Mouse (Mus musculus) heart, adult 9 months (tissue): Measurements from ENCODE around the gene Mipep.

Experiments used
- DNase-seq, 2 experiments: peaks; one replicate each; pipeline ENCODE4 v3.0.0; 2022; ENCODE audit warnings: low spot score in 2 of 2

The Mipep gene

DNA sequence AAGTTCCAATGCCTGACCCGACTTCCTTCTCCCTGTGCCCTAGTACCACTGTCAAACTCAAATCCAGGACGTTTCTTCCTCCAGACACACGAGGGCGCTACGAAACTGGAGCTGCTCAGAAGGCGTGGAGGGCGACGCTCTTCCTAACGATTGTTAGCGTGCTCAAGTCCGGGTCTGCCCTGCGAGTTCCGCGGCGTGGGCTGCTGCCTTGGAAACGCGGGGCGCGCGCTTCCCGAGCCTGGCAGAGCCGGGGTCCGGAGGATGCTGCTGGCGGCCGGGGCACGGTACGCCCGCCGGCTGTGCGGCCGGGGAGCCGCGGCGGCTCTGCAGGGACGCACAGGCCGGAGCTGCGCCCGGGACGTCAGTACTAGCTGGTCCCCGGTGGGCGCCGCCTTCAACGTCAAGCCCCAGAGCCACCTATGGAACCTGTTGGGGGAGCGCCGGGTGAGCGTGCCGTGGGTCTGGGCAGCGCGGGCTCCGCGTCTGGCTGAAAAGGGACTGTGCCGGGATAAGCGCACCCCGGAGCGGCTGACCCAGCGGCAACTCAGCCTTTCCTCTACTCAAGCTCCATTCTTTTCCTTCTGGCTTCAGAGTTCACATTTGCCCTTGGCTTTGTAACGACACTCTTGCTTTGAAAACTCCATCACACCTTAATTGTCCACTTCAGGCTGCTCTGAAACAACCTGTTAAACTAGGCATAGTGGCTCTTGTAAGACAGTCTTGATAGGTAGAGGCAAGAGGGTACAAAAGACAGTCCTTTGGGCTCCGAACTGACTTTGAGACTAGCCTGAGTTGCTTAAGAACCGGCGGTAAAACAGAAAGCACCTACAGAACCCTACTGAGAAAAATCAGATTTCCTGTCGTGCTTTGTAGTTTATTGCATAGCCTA is at the start of gene Mipep:
TSS of gene Mipep (plus strand) at position 147 of the 889 bp plus-strand sequence.
- DNase-seq: peak; percentile 71 to 83

DNA sequence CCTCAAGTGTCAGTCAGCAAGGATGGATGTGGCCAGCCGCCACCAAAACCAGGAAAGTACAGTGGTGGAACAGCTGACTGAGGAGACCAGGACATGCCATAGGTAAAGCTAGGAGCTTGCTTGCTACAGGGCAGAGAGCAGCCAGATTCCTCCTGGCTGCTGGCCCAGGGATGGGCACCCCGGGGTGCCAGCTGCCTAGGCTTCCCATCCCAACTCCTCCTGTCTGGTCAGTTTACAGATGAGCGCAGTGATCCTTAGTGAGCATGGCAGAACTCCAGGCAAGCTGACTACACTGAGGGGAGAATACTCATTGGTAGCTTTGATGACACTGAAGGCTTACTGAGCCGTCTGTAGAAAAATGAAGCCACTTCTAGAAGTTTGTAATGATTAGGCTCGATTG is 49.2 kb upstream of the Mipep start:
- DNase-seq: no peak

DNA sequence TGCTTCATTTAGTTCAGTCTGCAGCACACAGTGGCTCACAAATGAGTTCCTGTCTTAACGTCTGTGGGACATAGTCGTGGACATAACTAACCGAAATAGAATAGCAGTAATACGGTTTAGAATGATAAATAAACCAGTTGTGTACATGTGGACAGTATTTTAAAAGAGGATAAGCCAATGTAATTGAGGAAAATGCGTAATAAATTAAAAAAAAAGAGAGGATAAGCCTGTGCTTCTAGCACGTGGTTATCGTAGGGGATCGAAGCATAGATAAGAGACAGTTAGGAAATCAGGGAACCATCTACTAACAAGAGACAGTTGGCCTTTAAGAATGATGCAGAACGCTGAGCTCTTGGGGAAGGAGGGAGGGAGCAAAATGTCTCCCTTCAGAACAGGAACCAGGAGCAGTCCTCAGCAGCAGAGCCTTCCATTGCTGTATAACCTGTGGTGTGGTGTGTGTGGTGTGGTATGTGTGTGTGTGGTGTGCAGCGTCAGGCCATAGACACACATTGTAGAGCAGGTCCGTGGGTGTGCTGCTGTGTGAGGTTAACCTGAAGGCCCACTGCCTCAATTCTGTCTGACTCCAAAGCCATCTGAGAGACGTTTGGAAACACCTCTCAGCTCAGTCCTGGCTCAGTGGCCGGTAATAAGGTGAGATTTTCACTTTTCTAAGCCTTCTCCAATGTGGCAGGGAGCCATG is 48.4 kb upstream of the Mipep start:
- no peak for DNase-seq

DNA sequence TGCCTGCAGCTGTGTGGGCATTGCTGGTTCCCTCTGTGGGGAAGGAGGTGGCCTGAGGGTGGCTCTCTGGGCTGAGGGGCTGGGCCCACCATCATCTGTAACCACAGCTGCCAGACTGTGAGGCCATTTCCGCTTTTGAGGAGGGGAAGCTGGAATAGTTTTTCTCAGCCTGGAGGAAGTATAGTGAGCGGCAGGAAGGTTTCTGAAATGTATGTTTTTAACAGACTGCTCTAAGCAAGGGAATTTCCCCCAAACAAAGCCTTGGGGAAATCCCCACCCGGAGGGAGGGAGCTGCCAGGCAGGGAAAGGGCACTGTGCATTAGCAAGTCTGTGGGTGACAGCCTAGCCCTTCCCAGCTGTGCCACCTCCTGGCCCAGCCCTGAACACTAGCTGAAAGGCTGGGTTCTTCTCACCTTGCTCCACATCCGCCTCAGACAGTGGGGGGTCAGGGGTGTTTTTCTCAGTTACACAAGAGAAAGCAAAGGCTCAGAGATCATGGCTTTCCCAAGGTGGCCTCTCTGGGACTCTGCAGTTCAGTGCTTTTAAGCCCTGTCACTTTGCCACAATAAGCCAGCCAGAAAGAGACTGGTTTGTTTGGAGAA is 47.7 kb upstream of the Mipep start:
- peak; percentile 61 to 86 for DNase-seq

DNA sequence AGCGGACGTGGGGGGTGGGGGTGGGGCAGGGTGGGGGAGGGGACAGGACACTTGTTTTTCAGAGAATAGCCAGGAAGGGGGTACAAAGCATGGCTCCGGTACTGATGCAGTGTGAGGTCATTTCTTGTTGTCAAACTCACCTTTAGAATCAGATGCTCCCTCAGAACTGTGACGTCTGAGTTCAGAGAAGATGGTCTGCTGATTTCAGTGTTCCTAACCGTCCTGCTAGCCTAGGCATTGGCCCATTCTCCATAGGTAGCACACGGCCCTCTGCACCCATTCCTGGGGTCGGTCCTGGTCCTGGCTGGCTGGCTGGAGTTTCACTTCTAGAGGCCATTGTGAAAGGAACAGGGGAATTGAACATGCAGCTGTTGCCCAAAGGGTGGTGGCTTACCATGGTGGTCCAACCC is 47.2 kb upstream of the Mipep start:
- DNase-seq: no peak

DNA sequence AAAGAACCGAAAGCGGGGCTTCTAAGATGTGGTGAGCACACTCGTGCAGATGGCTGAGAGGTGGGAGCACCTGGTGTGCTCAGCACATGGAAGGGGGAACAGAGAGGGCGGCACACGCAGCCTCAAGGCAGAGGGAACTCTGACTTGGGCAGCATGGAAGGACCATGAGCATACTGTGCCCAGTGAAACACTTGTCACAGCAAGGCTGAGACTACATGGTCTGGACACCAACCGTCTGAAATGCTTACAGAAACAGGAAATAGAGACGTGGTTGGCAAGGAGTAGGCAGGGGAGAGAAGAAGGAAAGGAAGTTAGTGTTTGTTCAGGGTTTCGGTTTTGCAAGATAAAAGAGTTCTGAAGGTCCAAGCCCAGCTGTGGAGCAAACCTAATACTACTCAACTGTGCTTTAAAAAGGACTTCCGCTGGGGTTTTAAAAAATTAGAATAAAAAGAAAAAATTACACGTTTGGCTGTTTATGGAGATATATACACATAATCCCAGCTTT is 45.9 kb upstream of the Mipep start:
- DNase-seq: peak in 1 of 2 experiments; percentile 56

DNA sequence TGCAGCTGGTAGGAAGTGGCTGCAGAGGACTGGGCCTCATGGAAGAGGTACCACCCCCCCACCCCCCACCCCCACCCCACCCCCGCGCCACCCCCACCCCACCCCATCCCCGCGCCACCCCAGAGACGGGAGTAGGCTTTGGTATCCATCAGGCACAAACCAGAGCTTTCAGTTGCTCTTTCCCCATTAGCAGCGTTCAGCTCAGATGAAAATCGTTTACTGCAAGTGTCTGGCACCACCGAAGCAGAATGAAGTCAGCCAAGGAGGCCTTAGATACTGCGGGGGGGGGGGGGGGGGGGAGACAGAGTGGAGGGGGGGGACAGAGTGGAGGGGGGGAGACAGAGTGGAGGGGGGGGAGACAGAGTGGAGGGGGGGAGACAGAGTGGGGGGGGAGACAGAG is 45.2 kb upstream of the Mipep start:
- no peak for DNase-seq

DNA sequence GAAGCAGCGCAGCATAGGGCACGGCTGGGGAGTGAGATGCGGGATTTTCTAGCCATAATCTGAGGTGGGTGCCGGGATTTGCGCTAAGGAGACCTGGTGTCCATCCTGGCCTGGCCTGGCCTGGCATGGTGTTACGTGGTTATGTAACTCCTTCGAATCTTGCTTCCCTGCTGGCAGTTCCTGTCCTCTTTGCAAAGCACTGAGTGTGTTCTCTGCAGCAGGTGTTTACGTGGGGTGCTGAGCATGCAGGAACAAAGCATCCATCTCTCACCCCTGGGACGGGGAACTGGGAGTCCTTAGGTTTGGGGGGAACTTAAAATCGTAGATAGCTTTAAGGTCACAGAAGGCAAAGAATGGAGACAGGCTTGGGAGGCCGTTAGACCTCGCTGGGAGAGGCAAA is 44.8 kb upstream of the Mipep start:
- no peak for DNase-seq

DNA sequence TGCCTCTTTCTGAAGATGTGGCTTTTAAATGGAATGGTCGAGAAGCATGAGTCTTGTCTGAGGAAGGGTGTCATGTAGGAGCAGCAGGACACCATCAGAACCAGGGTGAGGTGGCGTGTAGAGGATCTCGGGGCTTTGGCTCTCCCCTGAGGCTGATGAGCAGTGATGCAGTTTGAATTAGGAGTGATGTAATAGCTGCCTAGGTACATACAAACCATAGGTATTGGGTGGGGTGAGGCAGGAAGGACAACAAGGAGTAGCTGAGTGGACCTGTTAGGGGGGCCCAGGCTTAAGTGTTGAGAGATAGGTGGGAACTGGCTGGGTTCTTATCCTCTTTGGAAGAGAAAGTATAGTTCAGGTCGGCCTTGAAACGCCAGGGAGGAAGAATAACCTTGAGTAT is 43.9 kb upstream of the Mipep start:
- no peak for DNase-seq

DNA sequence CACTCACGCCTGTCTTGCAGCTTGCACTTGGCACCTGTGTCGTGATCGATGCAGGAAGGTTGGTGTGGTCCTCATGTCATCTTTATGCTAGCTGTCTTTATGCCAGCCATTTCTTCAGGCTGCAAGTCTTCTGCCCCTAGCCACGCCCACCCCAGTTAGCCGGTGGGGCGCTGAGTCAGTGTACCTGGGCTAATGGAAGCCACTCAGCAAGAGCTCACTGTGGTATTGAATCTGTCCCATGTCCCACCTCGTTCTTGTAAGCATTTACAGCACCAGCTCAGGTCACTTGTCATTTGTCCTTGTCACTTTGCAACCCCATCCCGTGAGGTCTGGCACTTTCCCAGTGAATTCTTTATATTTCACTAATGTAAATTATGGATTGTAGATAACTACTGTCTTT is 43.3 kb upstream of the Mipep start:
- DNase-seq: no peak

DNA sequence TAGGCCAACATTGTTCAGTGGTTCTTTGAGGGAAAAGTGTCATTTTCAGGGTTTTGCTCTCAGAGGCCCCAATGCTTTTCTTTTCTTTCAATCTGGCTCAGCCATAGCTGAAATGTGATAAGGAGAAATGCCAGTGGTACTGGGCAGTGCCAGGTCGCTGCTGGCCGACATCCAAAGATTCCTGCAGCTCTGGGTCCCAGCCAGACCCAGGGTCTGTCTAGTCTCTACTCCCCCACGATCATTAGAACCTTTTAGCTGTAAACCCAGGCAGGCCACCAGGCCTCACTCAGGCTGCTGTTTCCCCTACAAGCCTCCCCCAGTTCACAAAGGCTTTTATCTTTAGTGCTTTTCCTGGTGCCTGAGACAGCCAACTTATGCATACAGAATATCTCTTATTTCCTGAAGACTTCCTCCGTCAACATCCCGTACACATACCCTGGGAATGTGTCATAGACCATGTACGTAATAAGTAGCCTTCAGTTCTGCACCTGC is 42.8 kb upstream of the Mipep start:
- peak in 1 of 2 experiments; percentile 58 for DNase-seq

DNA sequence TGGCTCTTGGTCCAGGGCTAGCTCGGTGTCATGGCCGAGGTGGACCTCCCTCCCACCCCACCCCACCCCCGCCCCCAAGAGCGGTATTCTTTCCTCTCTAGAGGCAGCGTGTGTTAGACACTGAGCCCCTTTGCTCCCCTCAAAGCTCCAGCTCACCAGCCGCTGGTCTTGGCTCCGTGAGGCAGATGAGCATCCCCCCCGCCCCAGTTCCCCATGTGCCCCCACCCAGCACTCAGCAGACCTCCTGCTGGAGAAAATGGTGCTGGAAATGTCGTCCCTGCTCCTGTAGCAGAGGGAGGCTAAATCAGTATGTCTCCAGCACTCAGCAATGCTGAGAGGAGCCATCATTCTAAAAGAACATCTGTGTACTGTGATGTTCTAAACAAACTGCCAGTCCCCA is 40.7 kb upstream of the Mipep start:
- no peak for DNase-seq

DNA sequence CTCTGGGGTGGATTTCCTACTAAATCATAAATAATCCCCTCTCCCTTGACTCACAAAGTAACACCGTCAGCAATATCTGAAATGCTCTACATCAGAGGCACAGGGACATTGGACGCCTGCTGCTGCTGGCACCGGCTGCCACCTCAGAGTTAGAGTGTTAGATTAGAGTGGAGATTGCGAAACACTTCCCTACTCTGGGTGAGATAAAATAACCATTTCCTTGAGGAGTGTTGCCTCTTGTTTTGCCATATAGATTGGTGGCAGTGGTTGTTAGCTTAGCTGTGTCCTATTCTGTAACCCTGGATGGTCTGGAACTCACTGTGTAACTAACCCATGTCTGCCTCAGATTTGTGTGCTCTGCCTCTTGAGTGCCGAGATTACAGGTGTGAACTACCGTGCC is 39.2 kb upstream of the Mipep start:
- DNase-seq: no peak

DNA sequence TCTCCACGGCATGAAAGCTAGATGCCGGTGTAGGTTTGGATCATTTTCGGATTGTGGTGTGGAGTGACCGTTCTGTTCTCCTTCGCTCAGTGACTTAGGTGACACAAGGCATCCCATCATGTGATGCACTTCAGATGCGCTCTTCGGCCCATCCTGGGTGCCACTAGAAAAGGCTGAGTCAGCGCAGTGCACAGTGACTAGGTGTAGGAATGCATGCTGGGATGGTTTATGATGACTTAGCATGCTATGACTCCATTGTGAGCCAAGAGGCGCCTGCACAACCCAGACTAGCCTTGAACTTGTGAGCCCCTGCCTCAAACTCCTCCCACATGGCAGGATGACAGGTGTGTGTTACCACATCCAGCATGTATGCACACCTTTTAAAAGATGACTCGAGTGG is 38.2 kb upstream of the Mipep start:
- no peak for DNase-seq

DNA sequence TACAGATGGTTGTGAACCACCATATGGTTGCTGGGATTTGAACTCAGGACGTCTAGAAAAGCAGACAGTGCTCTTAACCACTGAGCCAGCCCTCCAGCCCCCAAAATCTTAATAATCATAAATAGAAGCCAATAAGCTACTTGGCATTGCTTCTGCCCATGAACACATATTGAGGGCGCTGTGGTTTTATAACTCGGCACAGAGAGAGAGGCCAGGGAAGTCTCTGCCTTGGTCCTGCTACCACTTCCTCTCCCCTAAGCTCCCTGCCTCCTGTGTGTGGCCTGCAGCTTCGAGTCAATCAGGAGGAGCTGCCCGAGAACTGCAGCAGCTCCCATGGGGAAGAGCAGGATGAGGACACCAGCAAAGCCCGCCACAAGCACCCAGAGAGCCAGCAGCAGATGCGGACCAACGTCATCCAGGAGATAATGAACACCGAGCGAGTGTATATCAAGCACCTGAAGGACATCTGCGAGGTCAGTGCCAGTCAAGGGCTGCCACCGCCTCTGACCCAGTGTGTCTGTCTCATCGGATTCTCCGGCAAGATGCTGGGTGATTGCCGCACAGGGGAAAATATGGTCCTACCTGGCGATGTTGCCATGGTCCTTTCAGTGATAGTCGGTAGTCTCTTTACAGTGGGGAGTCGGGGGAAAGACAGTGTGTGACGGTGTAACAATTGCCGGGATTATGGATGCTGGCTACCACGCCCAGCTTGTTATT is 37.1 kb upstream of the Mipep start:
- DNase-seq: no peak

DNA sequence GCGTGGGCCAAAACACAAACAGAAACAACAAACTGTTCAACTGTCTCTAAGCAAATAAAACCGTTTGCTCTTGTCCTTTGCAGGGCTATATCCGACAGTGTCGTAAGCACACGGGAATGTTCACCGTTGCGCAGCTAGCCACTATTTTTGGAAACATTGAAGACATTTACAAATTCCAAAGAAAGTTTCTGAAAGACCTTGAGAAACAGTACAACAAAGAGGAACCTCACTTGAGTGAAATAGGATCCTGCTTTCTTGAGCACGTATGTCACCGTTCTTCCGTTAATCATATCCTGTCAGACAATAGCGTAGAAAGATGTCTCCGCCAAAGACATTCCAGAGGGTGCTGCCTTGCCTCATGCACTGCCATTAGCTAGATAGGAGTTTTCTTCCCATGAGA is 34.5 kb upstream of the Mipep start:
- DNase-seq: peak in 1 of 2 experiments; percentile 39

DNA sequence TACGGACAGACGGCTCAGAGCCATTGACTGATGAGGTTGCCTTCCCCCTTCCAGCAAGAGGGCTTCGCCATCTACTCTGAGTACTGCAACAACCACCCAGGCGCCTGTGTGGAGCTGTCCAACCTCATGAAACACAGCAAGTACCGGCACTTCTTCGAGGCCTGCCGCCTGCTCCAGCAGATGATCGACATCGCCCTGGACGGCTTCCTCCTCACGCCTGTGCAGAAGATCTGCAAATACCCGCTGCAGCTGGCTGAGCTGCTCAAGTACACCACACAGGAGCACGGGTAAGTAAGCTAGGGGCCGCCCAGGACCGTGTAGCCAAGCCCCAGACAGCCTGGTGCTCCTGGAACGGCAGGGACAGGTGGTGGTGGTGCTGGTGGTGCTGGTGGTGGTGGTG is 32.8 kb upstream of the Mipep start:
- DNase-seq: no peak

DNA sequence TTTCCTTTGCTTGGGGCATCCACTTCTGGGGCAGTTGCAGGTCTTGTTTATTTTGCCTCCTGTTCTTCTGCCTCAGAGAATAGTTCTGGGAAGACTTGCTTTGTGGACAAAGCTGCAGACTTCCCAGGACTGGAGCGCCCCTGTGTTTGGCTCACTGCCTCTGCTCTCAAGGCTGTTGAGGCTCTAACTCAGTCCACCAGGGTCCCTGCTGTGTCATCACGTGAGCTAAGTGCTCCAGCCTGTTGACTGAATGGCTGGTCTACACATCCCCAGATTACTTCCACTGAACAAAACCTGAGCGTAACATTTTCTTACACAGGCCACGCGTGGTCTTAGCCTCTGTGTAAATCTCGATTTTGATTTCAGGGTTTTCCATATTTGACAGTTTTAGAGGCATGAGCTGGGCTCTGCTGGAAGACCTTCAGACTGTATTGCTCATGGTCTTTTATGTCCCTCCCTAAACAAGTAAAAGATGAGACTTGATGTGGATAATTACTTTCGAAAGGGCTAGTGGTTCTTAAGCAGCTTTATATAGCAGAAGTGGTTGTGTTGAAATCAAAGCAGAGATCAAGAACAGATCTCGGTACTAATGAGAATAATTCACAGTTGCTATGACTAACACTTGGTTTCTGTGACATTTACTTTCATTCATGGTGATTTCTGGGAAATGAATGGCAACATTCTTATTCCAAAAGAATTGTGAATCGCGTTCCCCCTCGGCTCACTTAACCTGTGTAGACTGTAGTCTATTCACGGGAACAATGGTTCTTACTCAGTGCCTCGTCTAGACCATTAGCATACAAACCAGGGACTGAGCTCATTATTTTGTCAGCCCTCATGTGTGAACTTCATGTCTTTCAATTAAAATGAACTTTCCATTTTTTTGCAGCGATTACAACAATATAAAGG is 31.2 kb upstream of the Mipep start:
- no peak for DNase-seq

DNA sequence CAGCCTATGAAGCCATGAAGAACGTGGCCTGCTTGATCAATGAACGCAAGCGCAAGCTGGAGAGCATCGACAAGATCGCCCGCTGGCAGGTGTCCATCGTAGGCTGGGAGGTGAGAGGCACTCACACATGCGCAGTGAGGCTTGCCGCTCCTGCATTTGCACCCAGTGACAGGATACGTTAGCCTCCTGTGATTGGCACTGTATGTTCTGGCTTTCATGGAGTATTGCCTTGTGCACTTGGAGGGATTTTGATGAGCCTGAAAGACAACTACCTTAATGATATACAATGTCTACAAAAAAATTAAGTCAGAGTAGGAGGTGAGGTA is 30.6 kb upstream of the Mipep start:
- DNase-seq: no peak

DNA sequence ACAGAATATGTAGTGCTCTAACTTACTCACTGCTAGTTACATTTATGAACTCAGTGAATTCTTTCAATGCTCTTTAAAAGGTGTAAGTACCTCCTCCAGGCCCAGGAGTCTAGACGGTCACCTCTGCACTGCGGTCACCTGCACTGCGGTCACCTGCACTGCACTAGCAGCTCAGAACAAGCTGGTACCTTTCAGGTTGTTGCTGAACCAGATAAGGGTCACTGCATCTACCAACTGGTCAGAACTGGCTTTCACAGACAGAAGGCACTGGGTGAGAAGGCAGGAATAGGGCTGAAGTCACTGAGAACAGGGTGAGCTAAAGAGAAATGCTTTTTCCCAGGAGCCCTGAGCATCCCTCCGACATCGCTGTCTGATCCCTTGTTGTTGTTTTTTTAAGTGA is 29.7 kb upstream of the Mipep start:
- no peak for DNase-seq

DNA sequence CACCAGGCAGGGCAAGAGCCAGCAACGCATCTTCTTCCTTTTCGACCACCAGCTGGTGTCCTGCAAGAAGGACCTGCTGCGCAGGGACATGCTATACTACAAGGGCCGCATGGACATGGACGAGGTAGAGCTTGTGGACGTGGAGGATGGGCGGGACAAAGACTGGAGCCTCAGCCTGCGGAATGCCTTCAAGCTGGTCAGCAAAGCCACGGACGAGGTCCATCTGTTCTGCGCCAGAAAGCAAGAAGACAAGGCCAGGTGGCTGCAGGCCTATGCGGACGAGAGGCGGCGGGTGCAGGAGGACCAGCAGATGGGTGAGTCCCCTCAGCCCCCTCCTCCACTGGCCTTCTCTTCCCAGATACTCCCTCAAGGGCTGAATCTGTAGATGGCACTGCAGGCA is 28.1 kb upstream of the Mipep start:
- DNase-seq: no peak
